Mouse (Mus musculus) CH12.LX (cell line): ENCODE results near the gene Zbtb20. TPM values are rescaled to one million over a fixed set of nuclear protein-coding genes. Genes with fewer than 3 reads are reported as not detected.
A peak's percentile ranks its signal among the peaks of the same experiment; 100 is the strongest.

Source experiments
- DNase-seq: peaks from one replicate; pipeline ENCODE4 v3.0.0-alpha.2; 2013; ENCODE audit errors: extremely low read depth
- H3K27ac ChIP-seq: 2 replicates; pipeline ENCODE4 v1.5.1; 2012; ENCODE audit warnings: low read depth, mild to moderate bottlenecking, control low read depth, moderate library complexity; ENCODE audit not compliant: insufficient read depth
- H3K27me3 ChIP-seq: replicated peaks from 2 replicates; pipeline ENCODE3; 2012; ENCODE audit warnings: inconsistent platforms
- H3K36me3 ChIP-seq, 2 experiments: replicated peaks in 1 of 2; 2 replicates each; pipeline versions ENCODE3 to v1.6.1; 2012; ENCODE audit warnings: inconsistent platforms in 1 of 2, low read length in 1 of 2, mild to moderate bottlenecking in 1 of 2, mixed read lengths in 1 of 2, moderate library complexity in 1 of 2; ENCODE audit not compliant: control insufficient read depth in 1 of 2, insufficient read depth in 1 of 2
- H3K4me1 ChIP-seq, 2 experiments: 2 replicates each; pipeline ENCODE4 v1.6.1; 2012; ENCODE audit warnings: inconsistent platforms in 1 of 2, moderate library complexity in 1 of 2; ENCODE audit not compliant: insufficient read depth in 2 of 2, control insufficient read depth in 1 of 2
- H3K4me2 ChIP-seq: 2 replicates; pipeline ENCODE4 v1.6.1; 2012; ENCODE audit warnings: low read depth, mild to moderate bottlenecking, control low read depth; ENCODE audit not compliant: poor library complexity, insufficient read depth, severe bottlenecking
- H3K4me3 ChIP-seq, 3 experiments: fragments of 150-350 bp in 1 of 3; sonication (generic) in 1 of 3; replicated peaks in 1 of 3; 2 replicates each; pipeline versions ENCODE3 to v1.5.1; 2011 to 2012; ENCODE audit warnings: low read depth in 2 of 3, low read length in 2 of 3, mild to moderate bottlenecking in 2 of 3, moderate library complexity in 2 of 3, control low read depth in 1 of 3, improper control_type of control experiment in 1 of 3, inconsistent platforms in 1 of 3, mixed read lengths in 1 of 3; ENCODE audit not compliant: poor library complexity in 1 of 3
- H3K79me2 ChIP-seq: replicated peaks from 2 replicates; pipeline ENCODE4 v1.6.1; 2012; ENCODE audit warnings: mild to moderate bottlenecking, moderate library complexity; ENCODE audit not compliant: control insufficient read depth, poor library complexity, insufficient read depth, severe bottlenecking; ENCODE audit errors: extremely low read depth
- H3K9ac ChIP-seq: 2 replicates; pipeline ENCODE4 v1.6.1; 2012; ENCODE audit warnings: low read depth, mild to moderate bottlenecking, control low read depth, moderate library complexity; ENCODE audit not compliant: insufficient read depth
- H3K9me3 ChIP-seq: replicated peaks from 2 replicates; pipeline ENCODE3; 2012; ENCODE audit warnings: low read length, inconsistent platforms, mixed read lengths
- BHLHE40 ChIP-seq: IDR thresholded peaks from 2 replicates; pipeline ENCODE4 v1.6.1; 2011; ENCODE audit warnings: mild to moderate bottlenecking, low read depth, low read length, improper control_type of control experiment
- CHD1 ChIP-seq: IDR thresholded peaks from 2 replicates; pipeline ENCODE4 v1.6.1; 2012; ENCODE audit warnings: low read depth, low read length, improper control_type of control experiment, inconsistent platforms
- CHD2 ChIP-seq: IDR thresholded peaks from 2 replicates; pipeline ENCODE4 v1.6.1; 2011; ENCODE audit warnings: low read length, improper control_type of control experiment
- CTCF ChIP-seq, 2 experiments: IDR thresholded peaks in 1 of 2; conservative IDR thresholded peaks in 1 of 2; 2 replicates each; pipeline ENCODE4 v1.5.1; 2011 to 2012; ENCODE audit warnings: low read depth in 2 of 2, low read length in 2 of 2, improper control_type of control experiment in 1 of 2, inconsistent platforms in 1 of 2, mild to moderate bottlenecking in 1 of 2, moderate library complexity in 1 of 2
- E2F4 ChIP-seq: IDR thresholded peaks from 2 replicates; pipeline ENCODE4 v1.6.1; 2011; ENCODE audit warnings: low read depth, low read length, improper control_type of control experiment; ENCODE audit not compliant: insufficient replicate concordance
- ELF1 ChIP-seq: IDR thresholded peaks from 2 replicates; pipeline ENCODE4 v1.6.1; 2014; ENCODE audit warnings: low read depth, mild to moderate bottlenecking, inconsistent platforms, low read length, improper control_type of control experiment
- EP300 ChIP-seq: IDR thresholded peaks from 2 replicates; pipeline ENCODE4 v1.6.1; 2011; ENCODE audit warnings: low read length, improper control_type of control experiment
- ETS1 ChIP-seq: conservative IDR thresholded peaks from 2 replicates; pipeline ENCODE4 v1.6.1; 2012; ENCODE audit warnings: low read depth, mild to moderate bottlenecking, inconsistent platforms, low read length, improper control_type of control experiment, moderate library complexity
- GABPA ChIP-seq: IDR thresholded peaks from 2 replicates; pipeline ENCODE4 v1.6.1; 2012; ENCODE audit warnings: low read depth, low read length, improper control_type of control experiment, inconsistent platforms; ENCODE audit not compliant: insufficient replicate concordance
- IRF4 ChIP-seq: IDR thresholded peaks from 2 replicates; pipeline ENCODE4 v1.6.1; 2014; ENCODE audit warnings: low read depth, mild to moderate bottlenecking, inconsistent platforms, low read length, improper control_type of control experiment
- JUND ChIP-seq: conservative IDR thresholded peaks from 2 replicates; pipeline ENCODE4 v1.6.1; 2011; ENCODE audit warnings: low read depth, low read length, improper control_type of control experiment
- MAX ChIP-seq: IDR thresholded peaks from 2 replicates; pipeline ENCODE4 v1.6.1; 2011; ENCODE audit warnings: low read length, improper control_type of control experiment
- MAZ ChIP-seq: IDR thresholded peaks from 2 replicates; pipeline ENCODE4 v1.6.1; 2012; ENCODE audit warnings: low read depth, mild to moderate bottlenecking, inconsistent platforms, low read length, improper control_type of control experiment, moderate library complexity
- MEF2A ChIP-seq: IDR thresholded peaks from 2 replicates; pipeline ENCODE4 v1.6.1; 2014; ENCODE audit warnings: low read depth, mild to moderate bottlenecking, inconsistent platforms, low read length, improper control_type of control experiment, borderline replicate concordance
- MXI1 ChIP-seq: IDR thresholded peaks from 2 replicates; pipeline ENCODE4 v1.6.1; 2011; ENCODE audit warnings: mild to moderate bottlenecking, low read depth, low read length, improper control_type of control experiment
- MYC ChIP-seq: IDR thresholded peaks from 2 replicates; pipeline ENCODE4 v1.6.1; 2011; ENCODE audit warnings: low read depth, mild to moderate bottlenecking, improper control_type of control experiment, low read length
- NELFE ChIP-seq: IDR thresholded peaks from 2 replicates; pipeline ENCODE4 v1.6.1; 2011; ENCODE audit warnings: low read depth, low read length, improper control_type of control experiment
- POLR2A ChIP-seq: IDR thresholded peaks from 2 replicates; pipeline ENCODE4 v1.6.1; 2011; ENCODE audit warnings: low read depth, mild to moderate bottlenecking, improper control_type of control experiment, low read length
- SIN3A ChIP-seq: IDR thresholded peaks from 2 replicates; pipeline ENCODE4 v1.6.1; 2012; ENCODE audit warnings: low read length, improper control_type of control experiment, inconsistent platforms
- SMC3 ChIP-seq: IDR thresholded peaks from 2 replicates; pipeline ENCODE4 v1.6.1; 2011; ENCODE audit warnings: low read depth, low read length, improper control_type of control experiment
- TBP ChIP-seq: conservative IDR thresholded peaks from 2 replicates; pipeline ENCODE4 v1.6.1; 2011; ENCODE audit warnings: low read depth, low read length, improper control_type of control experiment
- TCF12 ChIP-seq: IDR thresholded peaks from 2 replicates; pipeline ENCODE4 v1.6.1; 2014; ENCODE audit warnings: low read depth, mild to moderate bottlenecking, inconsistent platforms, low read length, improper control_type of control experiment
- UBTF ChIP-seq: IDR thresholded peaks from 2 replicates; pipeline ENCODE4 v1.6.1; 2012; ENCODE audit warnings: low read depth, mild to moderate bottlenecking, inconsistent platforms, low read length, improper control_type of control experiment, moderate library complexity
- USF1 ChIP-seq: IDR thresholded peaks from 2 replicates; pipeline ENCODE4 v1.6.1; 2014; ENCODE audit warnings: low read depth, mild to moderate bottlenecking, inconsistent platforms, low read length, improper control_type of control experiment
- USF2 ChIP-seq: conservative IDR thresholded peaks from 2 replicates; pipeline ENCODE4 v1.6.1; 2011; ENCODE audit warnings: low read depth, low read length, improper control_type of control experiment
- ZMIZ1 ChIP-seq: IDR thresholded peaks from 2 replicates; pipeline ENCODE4 v1.6.1; 2012; ENCODE audit warnings: low read depth, mild to moderate bottlenecking, inconsistent platforms, low read length, improper control_type of control experiment
- ZNF384 ChIP-seq: IDR thresholded peaks from 2 replicates; pipeline ENCODE4 v1.6.1; 2012; ENCODE audit warnings: low read depth, low read length, improper control_type of control experiment, inconsistent platforms
- dilution Hi-C: fragments of 300-500 bp; cut with MboI; formaldehyde crosslinking; loops from 2 replicates; pipeline ENCODE4 v1.14.3; 2020; ENCODE audit warnings: low sequenced_read_pairs; ENCODE audit not compliant: extremely low pct_unique_long_range_greater_than_20kb, extremely low pct_ligation_motif_present
- in situ Hi-C: fragments of 300-500 bp; cut with MboI; formaldehyde crosslinking; loops from 3 replicates; pipeline ENCODE4 v1.14.3; 2019; ENCODE audit warnings: low sequenced_read_pairs, low pct_ligation_motif_present, low pct_unique_long_range_greater_than_20kb, mixed read lengths
- polyA plus RNA-seq: library from polyadenylated mRNA; unstranded; fragments of >175 nt; gene quantifications from 2 replicates; pipeline ENCODE4 v1.2.1, GENCODE M21; 2012; ENCODE audit warnings: low read depth; ENCODE audit not compliant: insufficient read length
- total RNA-seq, 2 experiments: library from RNA; depleted of rRNA; stranded (reverse); fragments of 300-350 nt in 1 of 2; fragments of >200 nt in 1 of 2; gene quantifications; 2 replicates each; pipeline ENCODE4 v1.2.3; 2012 to 2014

Zbtb20 gene
- total and polyA plus RNA-seq, 3 experiments = 24.9 to 58.0 (median 51.6) TPM

DNA sequence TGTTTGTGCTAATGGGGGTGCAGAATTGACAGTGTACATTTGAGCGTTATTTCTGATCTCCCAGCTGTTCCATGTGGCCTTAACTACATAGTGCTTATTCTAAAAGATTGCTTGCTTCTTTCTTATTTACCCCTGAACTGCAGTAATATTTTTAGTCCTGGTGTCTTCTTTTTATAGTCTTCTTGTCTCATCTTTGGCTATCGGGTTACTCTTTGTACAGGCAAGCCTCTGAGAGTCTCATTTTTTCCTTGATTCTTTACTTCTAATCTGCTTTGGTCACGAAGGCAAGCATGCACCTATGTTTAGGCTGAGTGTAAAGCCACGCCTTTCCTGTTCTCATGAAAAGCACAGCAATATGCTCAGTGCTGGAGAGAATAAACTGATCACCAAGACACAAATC is 608.7 kb downstream of the Zbtb20 start (continued):
- TF ChIP-seq CTCF (conservative IDR thresholded peaks at IDR 0.05 in 1 of 2, IDR thresholded peaks at IDR 0.05 in 1 of 2; ENCODE audit: low read depth in 2 of 2, low read length in 2 of 2) = no peak
- TF ChIP-seq SIN3A = no peak
- no peak for TF ChIP-seq ZMIZ1
- TF ChIP-seq TCF12 = no peak
- no peak for TF ChIP-seq POLR2A
- TF ChIP-seq E2F4 = no peak
- no peak for TF ChIP-seq BHLHE40
- no peak for TF ChIP-seq NELFE

DNA sequence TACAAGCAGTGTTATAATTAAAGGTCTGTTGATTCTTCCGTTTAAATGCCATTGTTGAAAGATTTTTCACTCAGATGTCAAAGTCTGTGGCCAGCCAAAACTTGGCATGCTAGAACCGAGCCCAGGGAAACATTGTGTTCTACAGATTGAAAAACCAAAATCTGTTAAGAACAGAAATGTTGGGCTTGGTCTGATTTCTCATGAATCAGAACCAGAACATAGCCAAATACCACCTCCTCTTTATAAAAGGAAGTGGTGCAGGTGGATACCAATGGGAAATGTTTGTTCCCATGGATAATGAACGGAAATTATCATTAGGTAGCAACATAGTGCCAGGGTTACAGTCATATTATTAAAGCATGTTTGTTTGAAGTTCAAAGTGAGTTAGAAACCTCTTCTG is 613.7 kb downstream of the Zbtb20 start:
- in situ Hi-C loops = no loop called here

DNA sequence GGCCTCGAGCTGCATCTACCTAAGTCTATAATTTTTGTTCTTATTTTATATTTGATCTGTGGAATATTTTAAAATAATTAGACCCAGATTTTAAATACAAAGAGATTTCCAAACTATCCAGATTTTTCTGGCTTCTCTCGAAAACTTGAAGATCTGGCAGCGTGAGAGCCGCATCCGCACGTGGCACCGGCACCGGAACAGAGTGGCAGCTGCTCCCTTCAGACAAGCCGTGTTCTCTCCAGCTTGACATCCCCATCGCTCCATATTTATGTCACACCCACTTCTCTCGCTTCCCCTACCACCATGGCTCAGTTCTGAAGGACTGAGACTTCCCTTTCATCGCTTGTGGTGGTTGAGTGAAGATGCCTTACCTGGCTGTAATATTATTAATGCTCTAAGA is 614.3 kb downstream of the Zbtb20 start:
- Histone ChIP-seq H3K9ac (peak overlapping the region; percentile 62; the same call in 1 of the 2 replicates), H3K9me3 (no peaks in the 10 kb centered on the region), H3K79me2 (peaks cover 56% of the 10 kb centered on the region), H3K4me1 (peaks cover 18 to 84% of the 10 kb centered on the region in 2 experiments), H3K4me3 (no peak overlapping the region), H3K27ac (peak overlapping the region; percentile 81), H3K36me3 (peaks cover 2 to 22% of the 10 kb centered on the region in 2 experiments), H3K27me3 (no peaks in the 10 kb centered on the region), H3K4me2 (peak overlapping the region; percentile 94)
- dilution Hi-C loops (no loop called here), in situ Hi-C loops (no loop called here)
- TF ChIP-seq EP300 = no peak
- no peak for TF ChIP-seq NELFE
- TF ChIP-seq POLR2A = peak; percentile 57
- TF ChIP-seq USF2 = 0 out of 2 replicates have a peak, but pooled peaks have one; percentile 11
- TF ChIP-seq BHLHE40 = peak; percentile 95
- no peak for TF ChIP-seq IRF4
- TF ChIP-seq UBTF = no peak
- TF ChIP-seq CHD1 = no peak
- TF ChIP-seq MAZ = no peak
- no peak; the same call in 1 of the 2 replicates for TF ChIP-seq SIN3A
- no peak; the same call in 1 of the 2 replicates for TF ChIP-seq ETS1
- peak; percentile 95 for TF ChIP-seq MXI1
- TF ChIP-seq USF1 = no peak
- peak; percentile 94 for TF ChIP-seq MYC
- TF ChIP-seq ELF1 = no peak
- TF ChIP-seq GABPA = no peak
- TF ChIP-seq E2F4 = no peak
- TF ChIP-seq MAX = peak; percentile 93
- TF ChIP-seq SMC3 = no peak
- no peak for TF ChIP-seq ZMIZ1
- no peak for TF ChIP-seq ZNF384
- TF ChIP-seq JUND = no peak
- TF ChIP-seq TCF12 = no peak
- TF ChIP-seq MEF2A = no peak
- no peak for TF ChIP-seq CHD2
- no peak for DNase-seq

More for the DNA sequence above, 613.7 kb downstream of the Zbtb20 start:
- no peak for DNase-seq
- dilution Hi-C loops = no loop called here
- TF ChIP-seq IRF4 (0 out of 2 replicates have a peak, but pooled peaks have one; percentile 4), CHD1 (peak; percentile 81), TBP (0 out of 2 replicates have a peak, but pooled peaks have one; percentile 8), GABPA (no peak), TCF12 (peak; percentile 1; the same call in 1 of the 2 replicates)
- Histone ChIP-seq H3K79me2 (peaks cover 58% of the 10 kb centered on the region), H3K36me3 (peaks cover 5 to 23% of the 10 kb centered on the region in 2 experiments), H3K27me3 (no peaks in the 10 kb centered on the region), H3K9ac (peak overlapping the region; percentile 62), H3K4me3 (no peak overlapping the region), H3K27ac (peak overlapping the region; percentile 53), H3K9me3 (no peaks in the 10 kb centered on the region), H3K4me2 (peak overlapping the region; percentile 94), H3K4me1 (peaks cover 22 to 84% of the 10 kb centered on the region in 2 experiments)
